Mouse (Mus musculus) C2C12 (cell line): Measurements from ENCODE around the gene Dlgap1.

ENCODE experiments used
- CEBPB ChIP-seq: IDR thresholded peaks from one replicate; pipeline ENCODE4 v1.6.1; 2011; ENCODE audit warnings: low read depth, mild to moderate bottlenecking, control low read depth, moderate library complexity
- CTCF ChIP-seq: IDR thresholded peaks from one replicate; pipeline ENCODE4 v1.5.1; 2011; ENCODE audit not compliant: control insufficient read depth, insufficient read depth, insufficient read length
- MAX ChIP-seq: IDR thresholded peaks from one replicate; pipeline ENCODE4 v1.6.1; 2011; ENCODE audit warnings: mild to moderate bottlenecking, control low read depth
- MYOD1 ChIP-seq: IDR thresholded peaks from one replicate; pipeline ENCODE4 v1.6.1; 2011; ENCODE audit warnings: low read depth; ENCODE audit not compliant: control insufficient read depth, insufficient read length
- USF1 ChIP-seq: IDR thresholded peaks from one replicate; pipeline ENCODE4 v1.6.1; 2011; ENCODE audit warnings: low read depth, mild to moderate bottlenecking, control low read depth, moderate library complexity

DNA sequence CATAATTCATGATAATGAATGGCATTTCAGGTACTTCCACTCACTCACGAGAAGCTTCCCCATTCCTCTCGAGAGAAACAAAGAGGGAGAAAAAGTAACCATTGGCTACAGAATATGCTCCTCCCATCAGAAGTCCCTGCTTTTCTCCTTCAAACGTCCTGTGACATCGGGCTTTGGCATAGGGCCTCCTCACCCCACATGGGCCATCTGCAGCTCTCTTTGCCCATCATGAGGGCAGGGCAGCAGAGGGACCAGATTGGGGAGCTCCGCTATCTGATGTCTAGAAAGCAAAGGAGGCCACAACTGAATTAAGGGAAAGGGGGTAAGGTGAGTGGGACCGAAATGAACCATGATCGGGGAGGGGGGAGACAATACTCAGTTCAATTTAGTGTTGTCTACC is 47.6 kb downstream of the Dlgap1 start:
- TF ChIP-seq CTCF, result no peak
- TF ChIP-seq MAX, result no peak
- TF ChIP-seq USF1, result no peak
- TF ChIP-seq MYOD1, result no peak
- TF ChIP-seq CEBPB, result no peak
